Mouse (Mus musculus): Measurements from ENCODE around the gene Tmem177.
A peak's percentile ranks its signal among the peaks of the same experiment; 100 is the strongest.

Gene Tmem177

GRCm38 (mm10) chr1:119912953-119913814 is at the start of gene Tmem177:
Gene Tmem177 (minus strand): TSS chr1:119913208.
- DNase-seq (ENCODE audit: low read depth), result peak; percentile 64

GRCm38 (mm10) chr1:119959920-119960319 is 46.9 kb upstream of the Tmem177 start:
- DNase-seq (ENCODE audit: low read depth), result no peak

GRCm38 (mm10) chr1:119959464-119959863 is 46.5 kb upstream of the Tmem177 start:
- no peak for DNase-seq (ENCODE audit: low read depth)

- no peak for DNase-seq (ENCODE audit: low read depth)
These were observed 44.8 kb upstream of the Tmem177 start for GRCm38 (mm10) chr1:119957716-119958222.

- DNase-seq (ENCODE audit: low read depth), result no peak
These were observed 41.7 kb upstream of the Tmem177 start for GRCm38 (mm10) chr1:119954680-119955079.

- DNase-seq (ENCODE audit: low read depth), result no peak
These were observed 40.4 kb upstream of the Tmem177 start for GRCm38 (mm10) chr1:119953456-119953855.

GRCm38 (mm10) chr1:119950086-119950485 is 37.1 kb upstream of the Tmem177 start:
- DNase-seq (ENCODE audit: low read depth), result no peak

- no peak for DNase-seq (ENCODE audit: low read depth)
These were observed 23.9 kb upstream of the Tmem177 start for GRCm38 (mm10) chr1:119936861-119937260.

- DNase-seq (ENCODE audit: low read depth), result no peak
These were observed 18.6 kb upstream of the Tmem177 start for GRCm38 (mm10) chr1:119931421-119932150.

GRCm38 (mm10) chr1:119929715-119930114 is 16.7 kb upstream of the Tmem177 start:
- peak; percentile 42 for DNase-seq (ENCODE audit: low read depth)

GRCm38 (mm10) chr1:119919299-119919698 is 6.3 kb upstream of the Tmem177 start:
- no peak for DNase-seq (ENCODE audit: low read depth)

GRCm38 (mm10) chr1:119916823-119917371 is 3.9 kb upstream of the Tmem177 start:
- no peak for DNase-seq (ENCODE audit: low read depth)

GRCm38 (mm10) chr1:119907206-119907748 is 5.7 kb downstream of the Tmem177 start:
- no peak for DNase-seq (ENCODE audit: low read depth)

GRCm38 (mm10) chr1:119903231-119903620 is 9.8 kb downstream of the Tmem177 start:
- no peak for DNase-seq (ENCODE audit: low read depth)

GRCm38 (mm10) chr1:119902551-119903230 is 10.3 kb downstream of the Tmem177 start:
- no peak for DNase-seq (ENCODE audit: low read depth)

- no peak for DNase-seq (ENCODE audit: low read depth)
These were observed 13.5 kb downstream of the Tmem177 start for GRCm38 (mm10) chr1:119899195-119900123.

GRCm38 (mm10) chr1:119894936-119895335 is 18.1 kb downstream of the Tmem177 start:
- DNase-seq (ENCODE audit: low read depth), result peak; percentile 22

GRCm38 (mm10) chr1:119893600-119893999 is 19.4 kb downstream of the Tmem177 start:
- no peak for DNase-seq (ENCODE audit: low read depth)

- DNase-seq (ENCODE audit: low read depth), result no peak
These were observed 20.1 kb downstream of the Tmem177 start for GRCm38 (mm10) chr1:119892933-119893332.

- DNase-seq (ENCODE audit: low read depth), result no peak
These were observed 21.1 kb downstream of the Tmem177 start for GRCm38 (mm10) chr1:119891865-119892264.

- DNase-seq (ENCODE audit: low read depth), result no peak
These were observed 21.9 kb downstream of the Tmem177 start for GRCm38 (mm10) chr1:119891149-119891548.
